Mouse (Mus musculus) E14TG2a.4 (cell line): ENCODE results near the gene Ms4a10.

Experiments used
- CTCF ChIP-seq: conservative IDR thresholded peaks from 2 replicates; pipeline ENCODE4 v1.5.1; 2014; ENCODE audit warnings: low read length
- NANOG ChIP-seq: IDR thresholded peaks from 2 replicates; pipeline ENCODE4 v1.6.1; 2014; ENCODE audit warnings: borderline replicate concordance, low read length, mixed read lengths

- TF ChIP-seq CTCF (peak; percentile 59), NANOG (no peak)
These were observed 15.1 kb downstream of the Ms4a10 start for GRCm38 (mm10) chr19:10959085-10959977.
